Mouse (Mus musculus) heart, embryonic 11.5 days (tissue): ENCODE results near the gene Nop2. TPM values are rescaled to one million over a fixed set of nuclear protein-coding genes. Genes with fewer than 3 reads are reported as not detected.

ENCODE experiments used
- ATAC-seq: fragments of 200-750 bp; cut with Nextera tagmentation; replicated peaks from 2 replicates; pipeline ENCODE4 v1.8.0; 2017; ENCODE audit warnings: moderate library complexity; ENCODE audit not compliant: insufficient number of reproducible peaks, low FRiP score, low TSS enrichment
- H3K27ac ChIP-seq: fragments of 300-500 bp; sonication (generic); 2 replicates; pipeline ENCODE4 v1.5.1; 2014; ENCODE audit warnings: mild to moderate bottlenecking, low read depth, low read length
- H3K27me3 ChIP-seq: fragments of 300-500 bp; sonication (generic); 2 replicates; pipeline ENCODE4 v1.6.1; 2014; ENCODE audit warnings: mild to moderate bottlenecking, low read length, mixed read lengths; ENCODE audit not compliant: control insufficient read depth, insufficient read depth
- H3K36me3 ChIP-seq: fragments of 300-500 bp; sonication (generic); 2 replicates; pipeline ENCODE4 v1.6.1; 2014; ENCODE audit warnings: mild to moderate bottlenecking, low read length, moderate library complexity, mixed read lengths; ENCODE audit not compliant: control insufficient read depth, insufficient read depth
- H3K4me1 ChIP-seq: fragments of 300-500 bp; sonication (generic); 2 replicates; pipeline ENCODE4 v1.6.1; 2014; ENCODE audit warnings: low read length; ENCODE audit not compliant: control insufficient read depth, insufficient read depth
- H3K4me2 ChIP-seq: fragments of 300-500 bp; sonication (generic); 2 replicates; pipeline ENCODE4 v1.6.1; 2014; ENCODE audit warnings: mild to moderate bottlenecking, moderate library complexity
- H3K4me3 ChIP-seq: fragments of 300-500 bp; sonication (generic); 2 replicates; pipeline ENCODE4 v1.5.1; 2014; ENCODE audit warnings: low read depth, low read length
- H3K9ac ChIP-seq: fragments of 300-500 bp; sonication (generic); 2 replicates; pipeline ENCODE4 v1.6.1; 2014; ENCODE audit warnings: mild to moderate bottlenecking, low read depth, low read length, moderate library complexity
- H3K9me3 ChIP-seq: fragments of 300-500 bp; sonication (generic); replicated peaks from 2 replicates; pipeline ENCODE4 v1.6.1; 2016; ENCODE audit warnings: low read length; ENCODE audit not compliant: control insufficient read depth
- WGBS: fragments of 180-500 bp; shearing (Covaris S2); extraction: QIAGEN DNeasy Blood & Tissue Kit; methylation state at CpG from one replicate; pipeline ENCODE4 v1.1.7; 2014; ENCODE audit not compliant: insufficient replicate concordance; 5-methylcytosine and 5-hydroxymethylcytosine counted together
- polyA plus RNA-seq: library from polyadenylated mRNA; unstranded; fragments of >200 nt; fragmentation: Nextera tagmentation; extraction: Ambion mirVana; gene quantifications from 2 replicates; pipeline ENCODE4 v1.2.1, GENCODE M21; 2014

Gene Nop2
- polyA plus RNA-seq = 50.7 and 52.9 TPM in 2 replicates

- no peaks in the 10 kb centered on the region for H3K9me3 ChIP-seq
These were observed at the start of gene Nop2 for GRCm38 (mm10) chr6:125131302-125132156. Gene Nop2, plus strand, starts transcription at chr6:125131909.

DNA sequence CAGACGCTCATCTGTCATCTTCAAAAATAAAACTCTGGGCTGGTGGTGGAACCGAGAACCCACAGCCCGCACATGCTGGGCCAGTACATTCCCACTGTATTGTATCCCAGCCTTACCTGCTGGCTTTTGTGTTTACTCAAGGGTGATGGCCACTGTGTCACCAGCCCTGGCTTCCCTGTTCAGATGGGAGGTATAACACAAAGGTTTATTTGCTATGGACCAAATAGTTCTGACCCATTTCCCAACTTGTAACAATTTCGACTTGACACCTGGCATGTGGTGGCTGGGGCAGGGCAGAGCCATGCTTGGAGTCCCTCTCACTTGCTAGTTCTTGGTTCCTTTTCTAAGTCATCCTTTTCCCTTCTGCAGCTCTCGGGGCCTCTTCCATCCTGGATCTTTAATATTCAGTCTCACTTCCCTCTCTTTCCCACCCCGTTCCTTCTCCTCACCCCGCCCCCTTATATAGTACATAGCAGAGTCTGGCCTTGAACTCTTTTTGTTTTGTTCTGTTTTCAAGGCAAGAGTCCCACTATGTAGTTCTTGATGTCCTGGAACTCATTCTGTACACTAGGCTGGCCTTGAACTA is 48.8 kb upstream of the Nop2 start:
- ATAC-seq = no peak
- Histone ChIP-seq H3K4me3 (no peak overlapping the region), H3K27ac (no peak overlapping the region), H3K4me1 (peaks cover 9% of the 10 kb centered on the region; the same call in 1 of the 2 replicates), H3K36me3 (no peaks in the 10 kb centered on the region), H3K9me3 (no peaks in the 10 kb centered on the region), H3K9ac (no peak overlapping the region; the same call in 1 of the 2 replicates), H3K27me3 (peaks cover 3% of the 10 kb centered on the region; the same call in 1 of the 2 replicates), H3K4me2 (no peak overlapping the region)
- 82% methylated on average over 7 of the region's 7 CpGs for WGBS

More at GRCm38 (mm10) chr6:125131302-125132156, at the start of gene Nop2:
- H3K4me2 ChIP-seq = peak within 1 kb of the TSS; percentile 91
- peak within 1 kb of the TSS; percentile 79 for H3K9ac ChIP-seq
- H3K4me3 ChIP-seq = peak within 1 kb of the TSS; percentile 68
- peak within 1 kb of the TSS; percentile 87 for H3K27ac ChIP-seq
- H3K27me3 ChIP-seq = no peaks in the 10 kb centered on the region
- WGBS = under 1% methylated on average over 65 of the region's 66 CpGs
- ATAC-seq = peak; percentile 89
- H3K4me1 ChIP-seq = no peaks in the 10 kb centered on the region; the same call in 1 of the 2 replicates
- peaks cover 44% of the 10 kb centered on the region for H3K36me3 ChIP-seq

GRCm38 (mm10) chr6:125084424-125084823 is 47.3 kb upstream of the Nop2 start:
- 8% methylated on average over 4 of the region's 4 CpGs for WGBS
- no peak overlapping the region for H3K27ac ChIP-seq
- no peak overlapping the region for H3K4me3 ChIP-seq
- peaks cover 3% of the 10 kb centered on the region; the same call in 1 of the 2 replicates for H3K27me3 ChIP-seq
- H3K9me3 ChIP-seq = no peaks in the 10 kb centered on the region
- ATAC-seq = no peak
- H3K4me2 ChIP-seq = no peak overlapping the region
- no peak overlapping the region for H3K9ac ChIP-seq
- peaks cover 15% of the 10 kb centered on the region for H3K4me1 ChIP-seq
- no peaks in the 10 kb centered on the region for H3K36me3 ChIP-seq

GRCm38 (mm10) chr6:125087937-125088336 is 43.8 kb upstream of the Nop2 start:
- no peak overlapping the region for H3K4me2 ChIP-seq
- H3K36me3 ChIP-seq = no peaks in the 10 kb centered on the region
- no peak overlapping the region for H3K4me3 ChIP-seq
- no peaks in the 10 kb centered on the region for H3K9me3 ChIP-seq
- no peaks in the 10 kb centered on the region for H3K27me3 ChIP-seq
- H3K9ac ChIP-seq = no peak overlapping the region
- ATAC-seq = no peak
- WGBS = 80% methylated on average over 3 of the region's 3 CpGs
- H3K27ac ChIP-seq = peak overlapping the region; percentile 92
- peaks cover 22% of the 10 kb centered on the region for H3K4me1 ChIP-seq

- Histone ChIP-seq H3K27me3 (no peaks in the 10 kb centered on the region), H3K9me3 (no peaks in the 10 kb centered on the region), H3K4me2 (peak overlapping the region; percentile 66), H3K36me3 (no peaks in the 10 kb centered on the region), H3K4me3 (0 out of 2 replicates have a peak overlapping the region, but pooled peaks have one; percentile 8), H3K27ac (peak overlapping the region; percentile 92), H3K4me1 (peaks cover 22% of the 10 kb centered on the region), H3K9ac (peak overlapping the region; percentile 49; the same call in 1 of the 2 replicates)
- ATAC-seq = peak; percentile 75
- WGBS = 3% methylated on average over 20 of the region's 20 CpGs
These were observed 43.0 kb upstream of the Nop2 start for GRCm38 (mm10) chr6:125088561-125089321.

GRCm38 (mm10) chr6:125089521-125090321 is 42.0 kb upstream of the Nop2 start:
- H3K4me2 ChIP-seq = peak overlapping the region; percentile 66
- peaks cover 18% of the 10 kb centered on the region for H3K4me1 ChIP-seq
- no peaks in the 10 kb centered on the region for H3K36me3 ChIP-seq
- no peaks in the 10 kb centered on the region for H3K9me3 ChIP-seq
- peak; percentile 62 for ATAC-seq
- peak overlapping the region; percentile 22; the same call in 1 of the 2 replicates for H3K4me3 ChIP-seq
- WGBS = 4% methylated on average over 15 of the region's 15 CpGs
- no peaks in the 10 kb centered on the region for H3K27me3 ChIP-seq
- peak overlapping the region; percentile 92 for H3K27ac ChIP-seq
- H3K9ac ChIP-seq = peak overlapping the region; percentile 71

DNA sequence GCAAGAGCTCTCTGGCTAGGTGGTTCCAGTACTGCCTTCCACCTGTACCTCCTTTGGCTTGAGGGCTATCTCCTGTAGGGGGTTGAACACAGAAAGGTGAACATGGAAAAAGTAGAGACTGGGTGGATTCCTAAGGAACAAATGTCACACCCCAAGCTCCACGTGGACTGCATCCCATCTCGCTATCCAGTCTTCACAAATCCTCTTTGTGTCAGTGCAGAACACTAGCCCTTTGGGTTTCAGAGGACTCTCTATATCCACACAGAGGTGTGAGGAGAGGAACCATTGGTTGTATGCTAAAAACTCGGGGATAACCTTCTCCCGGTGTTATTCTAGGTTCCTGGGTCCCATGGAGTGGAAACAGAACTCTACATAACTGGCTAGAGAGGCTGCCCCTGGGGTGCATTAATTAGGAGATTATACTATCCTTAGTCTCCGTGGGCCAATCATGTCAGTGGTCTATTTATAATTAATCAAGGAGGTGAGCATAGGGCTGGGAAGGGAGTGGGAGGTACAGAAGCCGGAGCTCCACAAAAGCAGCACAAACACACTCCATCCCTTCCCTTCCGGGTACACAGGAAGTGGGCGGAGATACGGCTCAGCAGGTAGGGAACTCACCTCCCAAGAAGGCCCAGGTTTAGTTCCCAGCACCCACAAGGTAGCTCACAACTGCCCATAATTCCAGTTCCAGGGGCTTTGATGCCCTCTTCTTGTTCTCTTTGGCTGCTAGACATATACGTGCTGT is 41.2 kb upstream of the Nop2 start:
- no peaks in the 10 kb centered on the region for H3K36me3 ChIP-seq
- H3K27me3 ChIP-seq = no peaks in the 10 kb centered on the region
- peak overlapping the region; percentile 92 for H3K27ac ChIP-seq
- peaks cover 18% of the 10 kb centered on the region for H3K4me1 ChIP-seq
- H3K9ac ChIP-seq = peak overlapping the region; percentile 71
- WGBS = 60% methylated on average over 10 of the region's 10 CpGs
- 0 out of 2 replicates have a peak overlapping the region, but pooled peaks have one; percentile 3 for H3K4me3 ChIP-seq
- ATAC-seq = no peak
- H3K4me2 ChIP-seq = peak overlapping the region; percentile 66
- no peaks in the 10 kb centered on the region for H3K9me3 ChIP-seq
